Mouse (Mus musculus): ENCODE data around the gene 6430628N08Rik.

The 6430628N08Rik gene

DNA sequence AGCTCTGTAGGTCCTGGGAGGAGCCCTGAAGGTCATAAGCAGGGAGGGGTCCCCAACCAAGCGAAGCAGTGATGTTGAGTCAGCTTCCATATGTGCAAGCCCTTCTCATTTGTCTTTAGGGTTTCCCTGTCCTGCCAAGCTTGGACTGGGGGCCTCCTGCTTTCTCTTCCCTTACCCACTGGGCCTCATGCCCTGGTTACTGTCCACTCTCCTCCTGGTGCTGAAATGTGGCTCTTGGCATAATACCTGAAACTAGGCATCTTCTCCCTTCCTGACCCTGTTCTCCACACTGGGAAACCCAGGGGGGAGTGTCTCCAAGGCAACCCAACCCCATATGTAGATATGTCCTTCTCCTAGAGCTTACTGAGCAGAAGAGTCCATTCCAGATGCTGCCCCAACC is 3.6 kb upstream of the 6430628N08Rik start:
- no peak for DNase-seq (ENCODE audit: low spot score in 2 of 2)

DNA sequence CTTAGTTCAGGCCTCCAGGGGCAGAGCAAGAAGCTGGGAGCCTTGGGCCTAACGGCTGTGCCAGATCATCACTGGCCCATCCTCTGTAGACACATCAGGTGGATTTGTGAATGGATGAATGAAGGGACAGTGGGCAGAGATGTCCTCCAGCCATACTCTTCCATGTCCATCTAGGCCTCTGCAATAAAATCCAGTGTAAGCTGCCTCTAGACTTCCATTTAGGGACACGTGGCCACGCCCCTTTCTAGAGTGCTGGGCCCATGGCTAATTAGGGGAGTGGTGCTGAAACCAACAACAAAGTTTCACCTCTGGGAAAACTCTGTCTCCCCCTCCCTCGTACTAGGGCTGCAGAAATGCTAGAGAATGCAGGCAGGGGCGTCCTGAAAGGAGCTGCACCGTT is 399 bp upstream of the 6430628N08Rik start:
- DNase-seq (ENCODE audit: low spot score in 2 of 2), result no peak

DNA sequence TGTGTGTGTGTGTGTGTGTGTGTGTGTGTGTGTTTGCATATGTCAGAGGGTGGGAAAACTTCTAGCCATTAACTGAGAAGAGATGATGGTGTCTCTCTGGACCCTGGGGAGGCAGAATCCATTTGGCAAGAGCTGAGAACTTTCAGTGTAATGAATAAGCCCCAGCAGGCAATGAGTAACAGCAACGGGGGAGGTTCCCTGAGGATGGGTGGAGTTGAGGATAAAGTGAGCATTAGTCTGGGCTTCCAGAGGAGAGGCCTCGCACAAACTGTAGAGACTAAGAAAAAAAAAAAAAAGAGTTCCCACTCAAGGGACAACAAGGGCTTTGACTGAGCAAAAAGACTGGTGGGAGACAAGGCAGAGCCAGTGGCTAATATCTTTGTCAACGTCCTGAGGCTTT is 3.8 kb downstream of the 6430628N08Rik start:
- DNase-seq (ENCODE audit: low spot score in 2 of 2), result no peak

DNA sequence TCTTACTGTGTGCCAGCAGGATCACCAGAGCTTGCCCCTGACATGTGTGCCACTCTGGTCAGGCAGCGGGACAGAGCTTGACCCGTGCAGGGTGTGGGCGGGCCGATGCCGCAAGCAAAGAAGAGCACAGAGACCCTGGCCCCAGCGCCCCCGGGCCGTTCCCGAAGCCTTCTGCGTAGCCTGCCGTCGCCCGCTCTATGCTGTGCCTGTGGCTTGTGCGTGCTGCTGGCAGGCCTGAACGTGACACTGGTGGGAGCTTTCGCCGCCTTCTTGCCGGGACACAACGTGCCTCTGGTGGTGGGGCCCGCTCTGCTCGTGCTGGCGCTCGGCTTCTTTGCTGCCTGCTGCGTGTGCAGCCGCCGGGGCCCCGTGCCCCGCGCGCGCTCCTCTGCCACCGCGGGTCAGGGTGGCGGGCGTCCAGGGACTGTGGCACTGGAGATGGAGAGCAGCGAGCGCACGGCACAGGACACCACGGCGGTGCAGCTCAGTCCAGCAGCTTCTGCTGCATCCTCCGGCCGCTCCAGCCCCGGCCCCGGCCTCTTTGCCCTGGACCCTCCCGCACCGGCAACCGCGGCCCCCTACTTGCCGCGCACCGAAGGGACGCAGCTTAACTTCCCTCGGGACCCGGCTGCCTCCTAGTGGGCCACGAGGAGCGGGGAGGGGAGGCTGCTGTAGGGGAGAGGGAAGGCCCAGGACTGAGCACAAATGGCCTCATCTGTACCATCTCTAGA is 7.6 kb downstream of the 6430628N08Rik start:
- no peak for DNase-seq (ENCODE audit: low spot score in 2 of 2)

DNA sequence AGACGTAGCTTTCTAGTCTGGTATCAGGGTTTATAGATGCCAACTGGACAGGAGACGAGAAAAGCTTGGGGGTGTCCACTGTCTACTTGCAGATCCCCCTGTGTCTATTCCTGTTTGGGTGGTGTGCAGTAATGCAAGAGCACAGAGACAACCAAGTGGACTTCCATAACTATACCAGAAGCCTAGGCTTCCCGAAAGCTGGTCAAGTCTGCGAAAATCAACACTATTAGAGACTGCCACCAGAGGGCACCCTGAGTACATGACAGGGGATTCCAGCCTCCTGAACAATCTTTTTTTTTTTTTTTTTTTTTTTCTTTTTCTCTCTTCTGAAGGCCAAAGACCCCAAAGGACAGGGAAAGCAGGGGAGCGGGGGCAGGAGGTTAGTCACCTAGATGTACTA is 12.4 kb downstream of the 6430628N08Rik start:
- peak; percentile 52 to 84 for DNase-seq (ENCODE audit: low spot score in 2 of 2)

DNA sequence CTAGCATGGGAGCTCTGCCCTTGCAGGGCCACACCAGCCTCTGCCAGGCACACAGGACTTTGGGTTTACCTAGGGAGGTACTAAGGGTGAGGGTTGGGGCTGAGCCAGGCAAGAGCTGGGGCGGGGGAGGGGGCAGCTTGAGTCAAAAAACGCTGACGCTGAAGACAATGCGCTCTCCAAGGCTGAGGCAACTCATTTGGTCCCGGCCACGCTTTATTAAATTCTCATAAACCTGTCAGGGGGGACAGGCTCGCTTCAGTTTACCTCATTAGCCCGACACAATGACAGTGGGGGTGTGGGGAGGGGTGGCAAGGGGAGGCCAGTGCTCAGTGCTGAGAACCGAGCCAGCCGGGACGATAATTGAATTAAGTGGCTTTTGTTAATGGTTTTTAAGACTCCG is 13.9 kb downstream of the 6430628N08Rik start:
- DNase-seq (ENCODE audit: low spot score in 2 of 2), result no peak

DNA sequence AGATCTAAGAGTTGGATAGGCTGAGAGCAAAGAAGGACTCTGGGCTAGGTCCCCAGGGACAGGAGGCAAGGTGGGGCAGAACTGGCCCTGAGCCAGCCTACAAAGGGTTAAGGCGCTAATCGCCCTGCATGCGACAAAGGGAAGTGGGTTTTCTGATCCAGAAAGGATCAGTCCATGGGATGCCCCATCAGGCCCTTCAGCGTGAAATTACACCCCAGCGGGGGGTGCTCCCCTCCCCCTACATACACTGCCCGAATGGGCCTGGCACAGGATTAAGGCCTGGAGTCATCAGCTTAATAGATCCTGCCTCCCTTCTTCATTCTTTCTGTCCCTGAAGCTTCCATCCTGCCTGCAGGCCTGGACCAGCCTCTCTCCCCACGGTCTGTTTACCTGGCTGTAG is 15.2 kb downstream of the 6430628N08Rik start:
- no peak for DNase-seq (ENCODE audit: low spot score in 2 of 2)

DNA sequence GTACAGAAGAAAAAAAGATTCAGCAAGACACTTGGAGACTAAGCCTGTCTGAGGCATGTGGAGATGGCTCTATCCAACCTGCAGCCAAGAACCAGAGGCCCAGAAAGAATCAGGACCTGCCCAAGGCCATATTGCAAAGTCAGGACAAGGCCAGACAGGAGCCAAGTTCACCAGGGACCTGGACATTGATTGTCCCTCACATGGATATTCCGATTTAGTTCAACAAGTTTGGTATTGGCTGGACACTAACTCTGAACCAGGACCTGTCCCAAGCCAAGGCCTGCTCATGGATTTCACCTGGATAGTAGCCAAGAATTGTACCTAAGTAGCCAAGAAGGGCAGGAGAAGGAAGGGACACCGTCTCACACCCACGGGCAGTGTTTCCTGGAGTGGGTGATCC is 16.3 kb downstream of the 6430628N08Rik start:
- DNase-seq (ENCODE audit: low spot score in 2 of 2), result no peak

DNA sequence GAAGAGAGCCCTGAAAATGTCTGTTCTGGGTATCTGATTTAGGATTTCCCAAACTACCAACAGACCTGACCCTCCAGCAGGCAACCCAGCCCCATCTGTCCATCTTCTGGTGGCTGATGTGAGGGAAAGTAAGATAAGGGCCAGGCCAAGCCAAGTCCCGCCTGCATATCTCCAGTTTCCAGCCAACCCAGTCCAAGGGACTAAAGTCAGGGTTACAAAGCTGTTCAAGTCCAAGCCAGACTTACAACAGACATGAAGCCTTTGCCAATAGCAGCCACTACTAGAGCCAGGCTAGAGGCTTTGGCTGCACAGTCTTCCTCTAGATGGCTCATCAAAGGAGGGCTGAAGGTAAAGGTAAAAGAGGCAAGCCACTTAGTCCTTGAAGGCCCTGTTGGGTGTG is 17.5 kb downstream of the 6430628N08Rik start:
- no peak for DNase-seq (ENCODE audit: low spot score in 2 of 2)

DNA sequence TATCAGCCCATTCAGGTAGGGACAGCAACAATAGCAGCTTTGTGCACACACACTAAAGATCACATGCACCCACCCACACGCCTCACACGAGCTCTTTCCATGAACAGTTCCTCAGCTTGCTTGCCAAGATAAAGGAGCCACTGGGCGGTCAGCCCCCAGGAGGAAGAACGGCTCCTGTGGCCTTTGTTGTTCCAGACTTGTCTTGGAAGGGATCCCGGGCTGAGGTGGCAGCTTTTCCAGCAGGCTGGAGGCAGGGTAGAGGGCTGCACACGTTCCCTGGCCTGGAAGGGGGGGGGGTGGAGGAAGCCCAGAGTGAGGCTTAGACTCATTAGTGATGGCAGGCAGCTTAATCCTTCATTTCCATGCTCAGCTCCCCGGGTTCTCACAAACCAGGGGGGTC is 18.2 kb downstream of the 6430628N08Rik start:
- no peak for DNase-seq (ENCODE audit: low spot score in 2 of 2)

DNA sequence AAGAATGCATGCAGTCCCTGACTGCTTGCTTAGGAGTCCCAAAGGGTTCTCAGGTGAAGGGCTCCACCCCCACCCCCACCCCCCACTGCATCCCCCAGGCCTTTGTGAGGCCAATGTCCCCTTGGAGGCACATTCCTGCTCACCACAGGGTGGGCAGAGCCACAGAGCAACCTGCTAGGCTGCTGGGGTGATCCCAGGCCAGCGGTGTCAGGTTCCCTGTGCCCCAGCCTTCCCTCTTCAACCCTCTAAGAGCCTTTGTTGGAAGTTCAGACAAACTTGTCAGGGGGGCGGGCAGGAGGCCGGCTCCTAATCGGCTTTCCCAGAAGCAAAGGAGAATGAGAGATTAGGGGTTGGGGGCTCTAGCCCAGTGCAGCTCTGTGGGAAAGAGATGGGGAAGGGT is 21.1 kb downstream of the 6430628N08Rik start:
- DNase-seq (ENCODE audit: low spot score in 2 of 2), result no peak

DNA sequence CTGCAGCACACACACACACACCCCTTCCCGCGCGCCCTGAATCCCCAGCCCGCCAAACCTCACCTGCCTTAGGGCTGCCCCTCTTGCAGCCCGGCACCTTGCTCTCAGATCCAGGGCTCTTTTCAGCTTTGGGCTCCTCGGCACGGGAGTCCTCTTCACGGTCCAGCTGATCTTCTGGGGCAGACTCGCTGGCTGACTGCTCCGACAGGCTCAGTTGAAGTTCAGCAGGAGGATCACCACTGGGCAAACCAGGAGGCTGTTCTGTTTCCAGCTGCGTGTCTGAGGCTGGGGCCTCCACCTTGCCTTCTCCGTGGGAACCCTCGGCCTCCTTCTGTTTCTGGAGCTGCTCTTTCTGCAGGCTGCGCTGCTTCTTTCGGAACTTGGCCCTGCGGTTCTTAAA is 29.4 kb downstream of the 6430628N08Rik start:
- no peak for DNase-seq (ENCODE audit: low spot score in 2 of 2)

DNA sequence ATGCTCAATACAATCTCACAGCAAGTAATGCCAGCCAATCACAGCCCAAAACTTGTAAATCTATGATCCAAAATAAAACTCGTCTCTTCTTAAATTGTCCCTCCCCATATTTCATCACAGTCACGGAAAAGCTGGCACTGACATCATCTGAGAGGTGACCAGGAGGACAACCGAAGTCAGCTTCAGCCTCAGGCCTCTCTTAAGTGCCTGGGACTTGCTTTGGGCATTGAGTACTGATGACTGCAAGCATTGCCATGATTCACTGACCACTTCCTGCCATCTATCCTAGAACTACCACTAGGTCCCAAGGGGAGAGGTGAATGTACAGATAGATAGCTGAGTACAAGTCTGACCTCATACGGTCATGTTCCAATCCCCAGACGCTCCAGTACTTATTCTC is 32.2 kb downstream of the 6430628N08Rik start:
- no peak for DNase-seq (ENCODE audit: low spot score in 2 of 2)

DNA sequence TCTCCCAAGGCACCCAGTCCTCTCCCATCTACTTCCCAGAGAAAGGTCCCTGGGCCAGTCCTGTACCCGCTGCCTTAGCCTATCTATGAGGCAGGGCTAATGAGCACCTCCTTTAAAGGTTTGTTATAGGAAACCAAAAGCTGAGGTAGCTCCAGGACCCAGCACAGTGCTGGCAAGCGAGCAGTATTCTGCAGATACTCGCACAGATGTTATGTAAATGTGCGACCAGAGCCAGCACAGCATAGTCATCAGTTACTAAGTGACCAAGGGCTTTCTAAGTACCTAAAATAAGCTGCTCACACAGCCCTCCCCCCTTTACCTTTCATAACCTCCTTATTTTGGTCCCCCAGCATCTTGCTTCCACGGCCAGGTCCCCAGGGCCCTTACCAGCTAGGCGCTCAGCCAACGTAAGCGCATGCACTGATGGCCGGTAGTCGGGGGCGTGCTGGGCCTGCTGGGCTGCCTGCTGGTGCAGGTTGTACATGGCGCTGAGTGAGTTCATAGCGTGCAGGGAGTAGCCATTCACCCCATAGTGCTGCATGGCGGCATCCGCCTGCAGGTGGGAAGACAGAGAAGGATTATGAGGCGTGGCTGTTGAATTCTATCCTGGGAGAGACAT is 32.9 kb downstream of the 6430628N08Rik start:
- no peak for DNase-seq (ENCODE audit: low spot score in 2 of 2)

DNA sequence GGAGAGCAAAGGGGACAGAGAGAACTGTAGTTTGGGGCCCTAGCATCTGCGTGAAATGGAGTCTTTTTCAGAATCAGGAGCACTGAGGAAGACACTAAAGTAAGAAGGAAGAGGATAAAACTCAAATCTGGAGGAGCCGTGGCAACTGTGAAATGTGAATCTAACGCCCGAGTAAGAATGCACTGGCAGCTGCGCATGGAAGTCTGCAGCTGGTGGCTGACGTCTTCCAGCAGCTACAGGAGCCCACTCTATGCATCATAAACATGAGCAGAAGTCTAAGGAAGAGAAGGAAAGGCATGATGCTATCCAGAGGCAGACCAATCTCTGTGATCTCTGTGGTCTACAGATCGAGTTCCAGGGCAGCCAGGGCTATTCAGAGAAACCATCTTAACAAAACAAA is 37.2 kb downstream of the 6430628N08Rik start:
- DNase-seq (ENCODE audit: low spot score in 2 of 2), result no peak

DNA sequence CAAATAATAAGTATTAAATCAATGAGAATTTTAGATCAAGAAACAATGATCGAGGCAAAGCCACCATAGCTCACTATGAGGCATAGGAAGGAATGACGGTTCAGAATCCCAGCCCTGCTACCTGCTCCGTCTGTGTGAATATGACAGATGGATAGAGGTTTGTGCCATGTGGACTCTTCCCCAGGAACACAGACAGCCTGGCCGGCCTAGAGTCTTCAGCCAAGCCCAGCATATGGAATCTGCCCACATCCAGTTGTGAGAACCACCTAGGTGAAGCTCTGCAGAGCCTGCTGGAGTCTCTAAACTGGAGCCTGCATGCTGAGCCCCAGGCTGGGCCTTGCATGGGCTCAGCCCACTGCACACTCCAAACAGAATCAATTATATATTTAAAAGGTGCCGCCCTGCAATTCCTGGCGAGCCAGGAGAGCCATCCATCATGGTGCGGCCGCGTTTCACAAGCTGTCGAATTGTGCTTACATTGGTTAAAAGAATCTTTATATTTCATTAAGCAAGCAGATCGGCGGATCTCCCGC is 41.2 kb downstream of the 6430628N08Rik start:
- DNase-seq (ENCODE audit: low spot score in 2 of 2), result no peak

DNA sequence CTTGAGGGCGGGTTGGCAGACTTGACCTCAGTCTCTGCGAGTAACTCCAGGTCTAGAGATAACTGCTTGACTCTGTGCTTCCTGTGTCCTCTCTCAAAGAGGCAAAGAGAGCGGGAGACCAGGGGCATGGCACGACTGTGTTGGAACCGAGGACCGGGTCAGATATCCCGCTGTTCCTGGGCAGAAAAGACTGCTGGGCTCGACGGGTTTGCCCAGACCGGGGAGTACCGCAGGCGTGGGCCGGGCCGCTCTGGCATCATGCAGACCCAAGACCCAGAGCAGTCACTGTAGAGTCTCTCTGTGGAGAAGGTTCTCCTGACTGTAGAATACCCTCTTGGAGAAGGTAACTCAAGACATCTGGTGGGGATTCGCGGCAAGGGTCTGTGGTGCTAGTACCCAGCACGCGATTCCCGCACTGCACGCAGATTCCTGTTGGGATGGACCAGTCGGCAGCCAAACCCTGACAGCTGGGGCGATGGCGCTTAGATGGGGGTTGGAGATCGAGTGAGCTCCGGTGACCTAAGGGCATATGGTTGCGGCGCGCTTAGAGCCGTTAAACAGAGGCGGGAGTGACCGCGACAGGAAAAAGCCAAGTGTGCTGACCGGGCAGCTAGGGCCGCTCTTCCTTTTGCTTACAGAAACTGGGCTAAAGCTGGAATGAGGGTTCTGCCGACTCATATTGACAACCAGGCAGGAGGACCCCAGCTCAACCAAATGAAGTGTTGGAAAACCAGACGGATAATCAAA is 45.5 kb downstream of the 6430628N08Rik start:
- no peak for DNase-seq (ENCODE audit: low spot score in 2 of 2)

DNA sequence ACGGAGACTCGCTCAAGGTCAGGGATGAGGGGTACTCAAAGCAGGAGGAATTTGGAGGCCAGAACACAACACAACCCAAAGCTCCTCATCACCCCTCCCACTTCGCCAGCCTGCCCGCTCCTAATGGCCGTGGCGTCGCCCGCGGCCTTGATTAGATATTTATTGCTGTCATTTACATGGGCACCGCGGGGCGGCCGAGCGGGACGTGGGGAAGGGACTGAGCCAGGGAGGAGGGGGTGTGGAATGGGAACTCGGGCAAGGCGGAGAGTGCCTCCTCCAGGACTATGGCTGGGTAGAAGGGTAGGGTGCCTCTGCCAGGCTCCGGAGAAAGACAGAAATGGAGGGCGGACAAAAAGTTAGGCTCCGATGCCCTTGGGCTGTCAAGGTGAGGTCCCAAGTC is 46.2 kb downstream of the 6430628N08Rik start:
- no peak for DNase-seq (ENCODE audit: low spot score in 2 of 2)

DNA sequence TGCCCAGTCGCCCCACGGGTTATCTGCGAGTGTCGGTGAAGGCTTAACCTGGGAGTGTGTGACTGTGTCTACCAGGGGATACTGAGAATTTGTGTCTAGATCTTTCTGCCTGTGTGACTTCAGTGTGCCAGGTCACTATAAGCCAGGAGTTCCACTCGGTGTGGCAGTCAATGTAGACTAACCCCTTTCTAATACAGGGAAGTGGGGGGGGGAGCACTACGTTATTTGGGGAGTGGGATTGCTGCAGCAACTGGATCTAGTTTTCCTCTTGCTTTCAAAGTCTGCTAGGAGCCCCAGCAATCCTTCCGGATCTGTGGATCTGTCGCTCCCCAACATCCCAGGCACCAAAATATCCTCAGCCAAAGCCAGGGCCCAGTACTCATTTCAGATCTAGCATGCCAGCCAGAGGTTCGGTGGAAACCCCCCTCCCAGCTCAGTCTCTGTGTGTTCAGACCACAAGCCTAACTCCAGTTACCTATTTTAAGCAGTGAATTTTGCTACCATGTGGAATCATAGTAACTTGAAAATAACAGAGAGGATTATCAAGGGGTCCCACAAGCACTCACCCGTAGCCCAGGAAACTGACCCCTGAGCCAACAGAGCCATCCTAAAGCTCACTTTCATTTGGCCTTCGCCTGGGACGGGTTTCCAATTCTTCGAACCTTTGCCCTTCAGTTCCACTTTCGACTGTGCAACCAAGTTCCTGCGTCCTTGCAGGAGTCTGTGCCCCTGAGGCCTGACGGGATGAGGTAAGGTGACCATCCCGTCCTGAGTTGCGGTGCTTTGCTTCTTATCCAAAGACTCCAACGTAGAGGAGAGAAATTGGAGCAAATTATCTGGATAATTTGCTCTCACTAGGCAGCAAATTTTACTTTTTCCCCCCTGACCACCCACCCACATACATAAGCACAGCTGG is 46.9 kb downstream of the 6430628N08Rik start:
- no peak for DNase-seq (ENCODE audit: low spot score in 2 of 2)

DNA sequence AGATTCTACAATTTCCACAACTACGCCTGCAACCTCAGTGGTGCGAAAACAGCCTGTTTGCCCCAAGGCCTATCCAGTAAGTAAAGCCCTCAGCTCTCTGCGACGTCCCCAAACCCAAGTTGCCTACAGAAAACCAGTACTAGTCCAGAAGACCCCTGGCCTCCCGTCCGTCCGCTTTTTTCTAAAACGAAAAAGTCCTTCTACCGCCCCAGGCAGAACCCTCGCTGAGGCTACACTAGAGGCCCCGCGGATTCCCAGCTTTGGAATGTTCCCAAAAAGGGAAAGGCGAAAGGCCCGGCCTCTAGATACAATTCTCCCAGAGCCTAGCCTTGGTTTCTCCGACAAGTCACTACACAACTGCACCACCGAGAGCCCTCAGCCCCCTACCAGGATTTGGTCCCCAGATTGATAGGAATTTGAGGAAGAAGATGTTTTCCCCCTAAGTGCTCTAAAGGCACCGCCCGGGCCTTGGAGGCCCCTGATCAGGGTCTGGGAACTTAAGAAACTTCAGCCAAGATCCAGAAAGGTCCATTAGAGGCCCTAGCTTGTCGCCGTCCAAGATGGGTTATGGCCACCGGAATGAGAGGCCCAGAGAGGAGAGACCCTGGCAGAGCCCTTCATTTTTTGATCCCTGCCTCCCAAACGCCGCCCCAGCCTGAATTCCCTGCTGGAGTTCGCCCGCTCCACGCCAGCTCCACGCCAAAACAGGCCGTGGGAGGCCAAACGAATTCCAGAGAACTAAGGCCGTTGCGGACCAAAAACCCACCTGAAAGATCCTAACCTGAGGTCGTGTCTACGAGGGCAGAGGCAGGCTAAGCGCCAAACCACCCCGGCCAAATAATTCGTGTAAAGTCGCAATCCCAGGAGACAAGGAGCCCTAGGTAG is 48.1 kb downstream of the 6430628N08Rik start:
- peak in 1 of 2 experiments; percentile 30 for DNase-seq (ENCODE audit: low spot score in 2 of 2)

Measured in urinary bladder, postnatal 4 days (tissue).